Mouse (Mus musculus): Measurements from ENCODE around the gene 1700025G04Rik. TPM values are rescaled to one million over a fixed set of nuclear protein-coding genes. Genes with fewer than 3 reads are reported as not detected.

1700025G04Rik gene
- polyA plus RNA-seq, 1 experiment from 2014 or later: 24.4 TPM

- WGBS: 87% methylated on average over 5 of the region's 5 CpGs
- Histone ChIP-seq H3K27me3 (ENCODE audit: control insufficient read depth, insufficient read depth, low read length) (no peaks in the 10 kb centered on the region), H3K27ac (ENCODE audit: low read depth, low read length) (no peak overlapping the region), H3K4me1 (ENCODE audit: control insufficient read depth, insufficient read depth, low read length) (no peaks in the 10 kb centered on the region), H3K9ac (ENCODE audit: low read depth, low read length) (no peak overlapping the region), H3K36me3 (ENCODE audit: control insufficient read depth, insufficient read depth, low read length) (no peaks in the 10 kb centered on the region), H3K4me2 (replicated peaks; ENCODE audit: low read depth, low read length) (no peak overlapping the region), H3K4me3 (ENCODE audit: low read length) (no peak overlapping the region), H3K9me3 (ENCODE audit: control insufficient read depth, low read length) (0 out of 2 replicates have a peak, but pooled peaks cover 5% of the 10 kb centered on the region)
- ATAC-seq (ENCODE audit: low FRiP score, low TSS enrichment): no peak
Measured at GRCm38 (mm10) chr1:152032144-152032543, 57.8 kb downstream of the 1700025G04Rik start.

- no peak overlapping the region for H3K9ac ChIP-seq (ENCODE audit: low read depth, low read length)
- H3K4me2 ChIP-seq (replicated peaks; ENCODE audit: low read depth, low read length): no peak overlapping the region
- no peak overlapping the region for H3K27ac ChIP-seq (ENCODE audit: low read depth, low read length)
- H3K36me3 ChIP-seq (ENCODE audit: control insufficient read depth, insufficient read depth, low read length): no peaks in the 10 kb centered on the region
- ATAC-seq (ENCODE audit: low FRiP score, low TSS enrichment): no peak
- 0 out of 2 replicates have a peak, but pooled peaks cover 5% of the 10 kb centered on the region for H3K9me3 ChIP-seq (ENCODE audit: control insufficient read depth, low read length)
- no peaks in the 10 kb centered on the region for H3K27me3 ChIP-seq (ENCODE audit: control insufficient read depth, insufficient read depth, low read length)
- 88% methylated on average over 6 of the region's 6 CpGs for WGBS
- no peaks in the 10 kb centered on the region for H3K4me1 ChIP-seq (ENCODE audit: control insufficient read depth, insufficient read depth, low read length)
- H3K4me3 ChIP-seq (ENCODE audit: low read length): no peak overlapping the region
Measured at GRCm38 (mm10) chr1:152030546-152030945, 59.4 kb downstream of the 1700025G04Rik start.

- WGBS: 84% methylated on average over 4 of the region's 4 CpGs
- Histone ChIP-seq H3K9me3 (ENCODE audit: control insufficient read depth, low read length) (0 out of 2 replicates have a peak, but pooled peaks cover 5% of the 10 kb centered on the region), H3K4me2 (replicated peaks; ENCODE audit: low read depth, low read length) (no peak overlapping the region), H3K4me1 (ENCODE audit: control insufficient read depth, insufficient read depth, low read length) (no peaks in the 10 kb centered on the region), H3K4me3 (ENCODE audit: low read length) (no peak overlapping the region), H3K36me3 (ENCODE audit: control insufficient read depth, insufficient read depth, low read length) (no peaks in the 10 kb centered on the region), H3K9ac (ENCODE audit: low read depth, low read length) (no peak overlapping the region), H3K27ac (ENCODE audit: low read depth, low read length) (no peak overlapping the region), H3K27me3 (ENCODE audit: control insufficient read depth, insufficient read depth, low read length) (no peaks in the 10 kb centered on the region)
- no peak for ATAC-seq (ENCODE audit: low FRiP score, low TSS enrichment)
Measured at GRCm38 (mm10) chr1:152028718-152029117, 61.2 kb downstream of the 1700025G04Rik start.

- Histone ChIP-seq H3K9ac (ENCODE audit: low read depth, low read length) (no peak overlapping the region), H3K9me3 (ENCODE audit: control insufficient read depth, low read length) (no peaks in the 10 kb centered on the region), H3K27ac (ENCODE audit: low read depth, low read length) (no peak overlapping the region), H3K36me3 (ENCODE audit: control insufficient read depth, insufficient read depth, low read length) (no peaks in the 10 kb centered on the region), H3K27me3 (ENCODE audit: control insufficient read depth, insufficient read depth, low read length) (no peaks in the 10 kb centered on the region), H3K4me3 (ENCODE audit: low read length) (no peak overlapping the region), H3K4me2 (replicated peaks; ENCODE audit: low read depth, low read length) (no peak overlapping the region), H3K4me1 (ENCODE audit: control insufficient read depth, insufficient read depth, low read length) (no peaks in the 10 kb centered on the region)
- WGBS: 95% methylated on average over 4 of the region's 4 CpGs
- no peak for ATAC-seq (ENCODE audit: low FRiP score, low TSS enrichment)
Measured at GRCm38 (mm10) chr1:152026762-152027161, 63.2 kb downstream of the 1700025G04Rik start.

GRCm38 (mm10) chr1:152025308-152025707 lies 64.6 kb downstream of the 1700025G04Rik start:
- no peak for ATAC-seq (ENCODE audit: low FRiP score, low TSS enrichment)
- 89% methylated on average over 4 of the region's 4 CpGs for WGBS

GRCm38 (mm10) chr1:152024019-152024787 lies 65.7 kb downstream of the 1700025G04Rik start:
- ATAC-seq (ENCODE audit: low FRiP score, low TSS enrichment): no peak
- H3K4me3 ChIP-seq (ENCODE audit: low read length): no peak overlapping the region
- no peak overlapping the region for H3K27ac ChIP-seq (ENCODE audit: low read depth, low read length)
- H3K27me3 ChIP-seq (ENCODE audit: control insufficient read depth, insufficient read depth, low read length): no peaks in the 10 kb centered on the region
- no peaks in the 10 kb centered on the region for H3K9me3 ChIP-seq (ENCODE audit: control insufficient read depth, low read length)
- H3K36me3 ChIP-seq (ENCODE audit: control insufficient read depth, insufficient read depth, low read length): no peaks in the 10 kb centered on the region
- H3K4me2 ChIP-seq (replicated peaks; ENCODE audit: low read depth, low read length): no peak overlapping the region
- no peaks in the 10 kb centered on the region for H3K4me1 ChIP-seq (ENCODE audit: control insufficient read depth, insufficient read depth, low read length)
- WGBS: 67% methylated on average over 18 of the region's 18 CpGs
- no peak overlapping the region for H3K9ac ChIP-seq (ENCODE audit: low read depth, low read length)

More at GRCm38 (mm10) chr1:152025308-152025707, 64.6 kb downstream of the 1700025G04Rik start:
- no peak overlapping the region for H3K27ac ChIP-seq (ENCODE audit: low read depth, low read length)
- H3K9me3 ChIP-seq (ENCODE audit: control insufficient read depth, low read length): no peaks in the 10 kb centered on the region
- H3K36me3 ChIP-seq (ENCODE audit: control insufficient read depth, insufficient read depth, low read length): no peaks in the 10 kb centered on the region
- no peaks in the 10 kb centered on the region for H3K27me3 ChIP-seq (ENCODE audit: control insufficient read depth, insufficient read depth, low read length)
- H3K9ac ChIP-seq (ENCODE audit: low read depth, low read length): no peak overlapping the region
- no peaks in the 10 kb centered on the region for H3K4me1 ChIP-seq (ENCODE audit: control insufficient read depth, insufficient read depth, low read length)
- H3K4me3 ChIP-seq (ENCODE audit: low read length): no peak overlapping the region
- no peak overlapping the region for H3K4me2 ChIP-seq (replicated peaks; ENCODE audit: low read depth, low read length)

- 84% methylated on average over 6 of the region's 6 CpGs for WGBS
- ATAC-seq (ENCODE audit: low FRiP score, low TSS enrichment): no peak
- Histone ChIP-seq H3K36me3 (ENCODE audit: control insufficient read depth, insufficient read depth, low read length) (no peaks in the 10 kb centered on the region), H3K4me1 (ENCODE audit: control insufficient read depth, insufficient read depth, low read length) (no peaks in the 10 kb centered on the region), H3K27me3 (ENCODE audit: control insufficient read depth, insufficient read depth, low read length) (no peaks in the 10 kb centered on the region), H3K27ac (ENCODE audit: low read depth, low read length) (no peak overlapping the region), H3K4me2 (replicated peaks; ENCODE audit: low read depth, low read length) (no peak overlapping the region), H3K4me3 (ENCODE audit: low read length) (no peak overlapping the region), H3K9me3 (ENCODE audit: control insufficient read depth, low read length) (no peaks in the 10 kb centered on the region), H3K9ac (ENCODE audit: low read depth, low read length) (no peak overlapping the region)
Measured at GRCm38 (mm10) chr1:152020812-152021211, 69.1 kb downstream of the 1700025G04Rik start.

- Histone ChIP-seq H3K27me3 (ENCODE audit: control insufficient read depth, insufficient read depth, low read length) (no peaks in the 10 kb centered on the region), H3K27ac (ENCODE audit: low read depth, low read length) (no peak overlapping the region), H3K4me3 (ENCODE audit: low read length) (no peak overlapping the region), H3K4me2 (replicated peaks; ENCODE audit: low read depth, low read length) (no peak overlapping the region), H3K36me3 (ENCODE audit: control insufficient read depth, insufficient read depth, low read length) (no peaks in the 10 kb centered on the region), H3K4me1 (ENCODE audit: control insufficient read depth, insufficient read depth, low read length) (no peaks in the 10 kb centered on the region), H3K9me3 (ENCODE audit: control insufficient read depth, low read length) (no peaks in the 10 kb centered on the region), H3K9ac (ENCODE audit: low read depth, low read length) (no peak overlapping the region)
- no peak for ATAC-seq (ENCODE audit: low FRiP score, low TSS enrichment)
- WGBS: 92% methylated on average over 5 of the region's 5 CpGs
Measured at GRCm38 (mm10) chr1:152020070-152020469, 69.9 kb downstream of the 1700025G04Rik start.

GRCm38 (mm10) chr1:152019196-152019595 lies 70.7 kb downstream of the 1700025G04Rik start:
- Histone ChIP-seq H3K9me3 (ENCODE audit: control insufficient read depth, low read length) (no peaks in the 10 kb centered on the region), H3K36me3 (ENCODE audit: control insufficient read depth, insufficient read depth, low read length) (no peaks in the 10 kb centered on the region), H3K27ac (ENCODE audit: low read depth, low read length) (no peak overlapping the region), H3K27me3 (ENCODE audit: control insufficient read depth, insufficient read depth, low read length) (no peaks in the 10 kb centered on the region), H3K4me3 (ENCODE audit: low read length) (no peak overlapping the region), H3K4me1 (ENCODE audit: control insufficient read depth, insufficient read depth, low read length) (no peaks in the 10 kb centered on the region), H3K4me2 (replicated peaks; ENCODE audit: low read depth, low read length) (no peak overlapping the region), H3K9ac (ENCODE audit: low read depth, low read length) (no peak overlapping the region)
- ATAC-seq (ENCODE audit: low FRiP score, low TSS enrichment): peak; percentile 88
- WGBS: 8% methylated on average over 5 of the region's 5 CpGs

All from kidney, embryonic 14.5 days (tissue).